Mouse (Mus musculus) ES-Bruce4 (cell line): Measurements from ENCODE around the gene A230050P20Rik.

ENCODE experiments used
- CTCF ChIP-seq: IDR thresholded peaks from one replicate; pipeline ENCODE4 v1.8.1; 2011; ENCODE audit warnings: low read depth, low read length
- POLR2A ChIP-seq: IDR thresholded peaks from one replicate; pipeline ENCODE4 v1.8.1; 2011; ENCODE audit warnings: low read length; ENCODE audit not compliant: insufficient read depth

GRCm38 (mm10) chr9:20822821-20823220, 45.6 kb upstream of the A230050P20Rik start:
- TF ChIP-seq CTCF (no peak), POLR2A (no peak)
